Comparison of ENCODE assay signal across 11 mouse cellular contexts in the genomic region with DNA sequence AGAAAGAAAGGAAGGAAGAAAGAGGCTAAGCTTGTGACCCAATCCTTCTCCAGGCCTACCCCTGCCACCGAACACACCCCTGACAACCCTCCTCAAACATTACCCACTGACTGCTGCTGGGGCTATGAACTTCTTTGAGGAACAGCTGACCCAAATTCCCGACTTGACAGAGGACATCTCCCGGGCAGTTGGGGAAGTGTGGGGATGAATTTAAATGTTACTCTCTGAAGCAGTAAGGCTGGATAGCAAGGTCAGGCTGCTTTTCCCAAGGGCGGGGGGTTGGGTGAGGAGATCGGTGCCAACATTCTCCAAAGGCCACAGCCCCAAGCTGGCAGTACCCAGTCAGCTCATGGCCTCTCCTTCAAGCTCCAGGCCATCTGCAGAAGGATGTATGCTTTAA. TPM values are rescaled to one million over a fixed set of nuclear protein-coding genes. Genes with fewer than 3 reads are reported as not detected.
DNase-seq lines count a peak whose midpoint lies in the region; ATAC-seq and TF ChIP-seq lines count a peak whose summit lies in the region.
"Had no signal": no experiment of that assay in that cellular context is flagged by ENCODE, and none has a peak within 500 bp of the region (broad histone marks: within the 10 kb centered on the region; RNA-seq: fewer than 3 reads in every experiment).

No protein-coding gene starts in this region.

- no peaks in the 10 kb centered on the region for H3K9me3 ChIP-seq in hindbrain, embryonic 15.5 days
- no peaks in the 10 kb centered on the region for H3K9me3 ChIP-seq in hindbrain, embryonic 12.5 days (replicated peaks)
- H3K9me3 ChIP-seq: embryonic facial prominence, embryonic 12.5 days had no signal

- WGBS in hindbrain, embryonic 15.5 days, result 47% methylated on average over 5 of the region's 5 CpGs
- WGBS in hindbrain, embryonic 12.5 days, result 62% methylated on average over 5 of the region's 5 CpGs

- no peak for TF ChIP-seq POLR2A in brain, embryonic 14.5 days (IDR thresholded peaks at IDR 0.05; ENCODE audit: borderline replicate concordance, extremely low read depth, insufficient read depth, insufficient read length, poor library complexity, severe bottlenecking)

- peaks cover 8% of the 10 kb centered on the region; the same call in 1 of the 2 replicates for H3K4me1 ChIP-seq in hindbrain, embryonic 15.5 days (replicated peaks)
- H3K4me1 ChIP-seq in hindbrain, embryonic 12.5 days, result 0 out of 2 replicates have a peak, but pooled peaks cover 2% of the 10 kb centered on the region

- peak; percentile 50 for DNase-seq in ovary, adult 18-20 months (ENCODE audit: low spot score)
- DNase-seq in ovary, postnatal 14 days (ENCODE audit: low spot score), result no peak
- peak; percentile 66 for DNase-seq in brain, embryonic 14.5 days (ENCODE audit: low read depth)
- DNase-seq in layer of hippocampus, postnatal 36 days, result peak; percentile 23 to 37
- no peak for DNase-seq in urinary bladder, postnatal 4 days (ENCODE audit: low spot score in 2 of 2)
- DNase-seq: gastrocnemius, adult 2 months; spleen, adult 18-20 months had no signal

- H3K27me3 ChIP-seq in hindbrain, embryonic 15.5 days, result no peaks in the 10 kb centered on the region
- no peaks in the 10 kb centered on the region for H3K27me3 ChIP-seq in hindbrain, embryonic 12.5 days
- H3K27me3 ChIP-seq: embryonic facial prominence, embryonic 12.5 days had no signal

- no peaks in the 10 kb centered on the region for H3K36me3 ChIP-seq in hindbrain, embryonic 15.5 days
- H3K36me3 ChIP-seq in hindbrain, embryonic 12.5 days, result no peaks in the 10 kb centered on the region
- H3K36me3 ChIP-seq: embryonic facial prominence, embryonic 12.5 days had no signal

- H3K27ac ChIP-seq in hindbrain, embryonic 15.5 days (replicated peaks), result peak overlapping the region; percentile 75
- no peak overlapping the region for H3K27ac ChIP-seq in hindbrain, embryonic 12.5 days
- H3K27ac ChIP-seq: embryonic facial prominence, embryonic 12.5 days had no signal

- H3K4me2 ChIP-seq in hindbrain, embryonic 15.5 days, result no peak overlapping the region
- H3K4me2 ChIP-seq in hindbrain, embryonic 12.5 days (replicated peaks), result no peak overlapping the region
- H3K4me2 ChIP-seq: embryonic facial prominence, embryonic 12.5 days had no signal

- no peak for TF ChIP-seq CTCF in brain, embryonic 14.5 days (IDR thresholded peaks at IDR 0.05; ENCODE audit: borderline replicate concordance, extremely low read depth, insufficient read depth, insufficient read length)

- no peak overlapping the region for H3K9ac ChIP-seq in hindbrain, embryonic 15.5 days
- no peak overlapping the region for H3K9ac ChIP-seq in hindbrain, embryonic 12.5 days
- H3K9ac ChIP-seq: embryonic facial prominence, embryonic 12.5 days; liver, embryonic 14.5 days had no signal

- ATAC-seq in hindbrain, embryonic 15.5 days (ENCODE audit: low FRiP score, low read depth), result peak; percentile 88
- no peak for ATAC-seq in hindbrain, embryonic 12.5 days (ENCODE audit: low FRiP score)

- no peak overlapping the region for H3K4me3 ChIP-seq in hindbrain, embryonic 15.5 days
- H3K4me3 ChIP-seq in hindbrain, embryonic 12.5 days, result no peak overlapping the region
- H3K4me3 ChIP-seq: embryonic facial prominence, embryonic 12.5 days; gastrocnemius, adult 2 months had no signal

RNA-seq across cellular contexts. Expression of a gene that starts 24.1 kb away (rescaled TPM):
- polyA plus RNA-seq in hindbrain, embryonic 15.5 days (2015; fragmentation: Nextera tagmentation; extraction: Ambion mirVana), result 490 and 510 TPM in 2 replicates
- polyA plus RNA-seq in hindbrain, embryonic 12.5 days (2016; fragmentation: Nextera tagmentation; extraction: Ambion mirVana), result 662 and 672 TPM in 2 replicates
- 147 and 167 TPM in 2 replicates for polyA plus RNA-seq in brain, embryonic 14.5 days (2012; rRNA removed)
- 100 to 1,000 TPM; 230 to 261 TPM for total RNA-seq in layer of hippocampus, postnatal 36 days (2021)

RNA-seq across cellular contexts. Expression of a gene that starts 28.1 kb away (rescaled TPM):
- 3.1 and 3.4 TPM in 2 replicates for polyA plus RNA-seq in hindbrain, embryonic 15.5 days (2015; fragmentation: Nextera tagmentation; extraction: Ambion mirVana)
- 9.4 and 14.3 TPM in 2 replicates for polyA plus RNA-seq in hindbrain, embryonic 12.5 days (2016; fragmentation: Nextera tagmentation; extraction: Ambion mirVana)
- 2.3 and 2.7 TPM in 2 replicates for polyA plus RNA-seq in brain, embryonic 14.5 days (2012; rRNA removed)
- total RNA-seq in layer of hippocampus, postnatal 36 days (2021), result 1 to 10 TPM; 5.5 to 7.8 TPM

Comparison
In these comparisons a context has a peak if more than half of its experiments do, and no peak if none do; other contexts are left out.
1. DNase-seq: peak in ovary, adult 18-20 months (single experiment), brain, embryonic 14.5 days (single experiment) and layer of hippocampus, postnatal 36 days (2 of 2); none in ovary, postnatal 14 days (single experiment) and urinary bladder, postnatal 4 days (0 of 2).